ENCODE assay signal across 30 mouse cellular contexts in genomic region chr4:75730798-75731400, GRCm38 (mm10).
A peak's percentile ranks its signal among the peaks of the same experiment; 100 is the strongest.
DNase-seq lines count a peak whose midpoint lies in the region; ATAC-seq and TF ChIP-seq lines count a peak whose summit lies in the region.
"Had no signal": no experiment of that assay in that cellular context is flagged by ENCODE, and none has a peak within 500 bp of the region (broad histone marks: within the 10 kb centered on the region; RNA-seq: fewer than 3 reads in every experiment).

No protein-coding gene starts in this region.

- no peak overlapping the region for H3K4me2 ChIP-seq in heart, embryonic 13.5 days
- H3K4me2 ChIP-seq in intestine, embryonic 15.5 days (replicated peaks), result no peak overlapping the region
- H3K4me2 ChIP-seq in intestine, postnatal 0 days (replicated peaks; ENCODE audit: low read depth), result no peak overlapping the region
- H3K4me2 ChIP-seq in intestine, embryonic 16.5 days (ENCODE audit: low read depth, low read length), result no peak overlapping the region
- no peak overlapping the region for H3K4me2 ChIP-seq in forebrain, embryonic 13.5 days
- H3K4me2 ChIP-seq: embryonic facial prominence, embryonic 12.5 days; forebrain, embryonic 15.5 days; hindbrain, embryonic 13.5 days; kidney, embryonic 15.5 days; liver, embryonic 15.5 days; midbrain, embryonic 11.5 days; neural tube, embryonic 12.5 days had no signal

- peaks cover 10% of the 10 kb centered on the region for H3K4me1 ChIP-seq in heart, embryonic 13.5 days
- H3K4me1 ChIP-seq in intestine, embryonic 15.5 days (replicated peaks), result no peaks in the 10 kb centered on the region
- no peaks in the 10 kb centered on the region for H3K4me1 ChIP-seq in intestine, postnatal 0 days (replicated peaks; ENCODE audit: control insufficient read depth, insufficient read depth, low read length)
- H3K4me1 ChIP-seq in intestine, embryonic 16.5 days (ENCODE audit: control insufficient read depth, insufficient read depth, low read length), result 0 out of 2 replicates have a peak, but pooled peaks cover 2% of the 10 kb centered on the region
- H3K4me1 ChIP-seq in forebrain, embryonic 13.5 days, result no peaks in the 10 kb centered on the region
- H3K4me1 ChIP-seq: embryonic facial prominence, embryonic 12.5 days; forebrain, embryonic 15.5 days; hindbrain, embryonic 13.5 days; kidney, embryonic 15.5 days; liver, embryonic 15.5 days; neural tube, embryonic 12.5 days had no signal

- ATAC-seq in heart, embryonic 13.5 days (ENCODE audit: extremely low read depth, insufficient number of reproducible peaks, low FRiP score, low TSS enrichment), result no peak
- ATAC-seq in intestine, embryonic 15.5 days, result peak; percentile 61
- ATAC-seq in intestine, postnatal 0 days, result no peak
- ATAC-seq in common myeloid progenitor, adult 5-6 weeks (replicated peaks; ENCODE audit: low read depth, poor library complexity, severe bottlenecking), result 0 out of 2 replicates have a peak, but pooled peaks have one; percentile 45
- peak; percentile 69 for ATAC-seq in intestine, embryonic 16.5 days
- ATAC-seq in forebrain, embryonic 13.5 days, result no peak
- ATAC-seq: CD4-positive, CD25-positive, alpha-beta regulatory T cell, adult 4 months; forebrain, embryonic 15.5 days had no signal

- no peaks in the 10 kb centered on the region for H3K27me3 ChIP-seq in heart, embryonic 13.5 days (replicated peaks)
- H3K27me3 ChIP-seq in intestine, embryonic 15.5 days (replicated peaks), result no peaks in the 10 kb centered on the region
- H3K27me3 ChIP-seq in intestine, postnatal 0 days (replicated peaks; ENCODE audit: control insufficient read depth, insufficient read depth, low read length), result no peaks in the 10 kb centered on the region
- no peaks in the 10 kb centered on the region for H3K27me3 ChIP-seq in intestine, embryonic 16.5 days (replicated peaks; ENCODE audit: control insufficient read depth, insufficient read depth, low read length)
- no peaks in the 10 kb centered on the region for H3K27me3 ChIP-seq in forebrain, embryonic 13.5 days
- H3K27me3 ChIP-seq: embryonic facial prominence, embryonic 12.5 days; forebrain, embryonic 15.5 days; hindbrain, embryonic 13.5 days; kidney, embryonic 15.5 days; liver, embryonic 15.5 days; neural tube, embryonic 12.5 days had no signal

- H3K27ac ChIP-seq in heart, embryonic 13.5 days (replicated peaks), result peak overlapping the region; percentile 67
- no peak overlapping the region for H3K27ac ChIP-seq in intestine, embryonic 15.5 days
- H3K27ac ChIP-seq in intestine, postnatal 0 days (ENCODE audit: low read depth, low read length), result no peak overlapping the region
- H3K27ac ChIP-seq in intestine, embryonic 16.5 days (ENCODE audit: low read length), result no peak overlapping the region
- H3K27ac ChIP-seq in forebrain, embryonic 13.5 days, result no peak overlapping the region
- H3K27ac ChIP-seq: embryonic facial prominence, embryonic 12.5 days; forebrain, embryonic 15.5 days; hindbrain, embryonic 13.5 days; kidney, embryonic 15.5 days; liver, embryonic 15.5 days; neural tube, embryonic 12.5 days had no signal

- 25% methylated on average over 3 of the region's 3 CpGs for WGBS in heart, embryonic 13.5 days
- WGBS in intestine, embryonic 15.5 days, result 63% methylated on average over 3 of the region's 3 CpGs
- 45% methylated on average over 3 of the region's 3 CpGs for WGBS in intestine, postnatal 0 days
- 47% methylated on average over 3 of the region's 3 CpGs for WGBS in intestine, embryonic 16.5 days
- 91% methylated on average over 3 of the region's 3 CpGs for WGBS in forebrain, embryonic 13.5 days

- no peaks in the 10 kb centered on the region for H3K9me3 ChIP-seq in heart, embryonic 13.5 days
- no peaks in the 10 kb centered on the region for H3K9me3 ChIP-seq in intestine, embryonic 15.5 days
- H3K9me3 ChIP-seq in intestine, postnatal 0 days (ENCODE audit: control insufficient read depth), result no peaks in the 10 kb centered on the region
- H3K9me3 ChIP-seq in intestine, embryonic 16.5 days (ENCODE audit: control insufficient read depth, low read length), result no peaks in the 10 kb centered on the region
- H3K9me3 ChIP-seq in forebrain, embryonic 13.5 days (replicated peaks), result no peaks in the 10 kb centered on the region
- H3K9me3 ChIP-seq: embryonic facial prominence, embryonic 12.5 days; forebrain, embryonic 15.5 days; hindbrain, embryonic 13.5 days; kidney, embryonic 15.5 days; liver, embryonic 15.5 days; neural tube, embryonic 12.5 days had no signal

- H3K9ac ChIP-seq in heart, embryonic 13.5 days, result no peak overlapping the region
- no peak overlapping the region for H3K9ac ChIP-seq in intestine, embryonic 15.5 days
- no peak overlapping the region for H3K9ac ChIP-seq in intestine, postnatal 0 days (ENCODE audit: low read depth, low read length)
- H3K9ac ChIP-seq in intestine, embryonic 16.5 days (ENCODE audit: low read depth, low read length), result no peak overlapping the region
- no peak overlapping the region for H3K9ac ChIP-seq in forebrain, embryonic 13.5 days
- H3K9ac ChIP-seq: embryonic facial prominence, embryonic 12.5 days; forebrain, embryonic 15.5 days; hindbrain, embryonic 13.5 days; kidney, embryonic 15.5 days; liver, embryonic 15.5 days; neural tube, embryonic 12.5 days had no signal

- H3K4me3 ChIP-seq in heart, embryonic 13.5 days, result no peak overlapping the region
- no peak overlapping the region for H3K4me3 ChIP-seq in intestine, embryonic 15.5 days (replicated peaks)
- no peak overlapping the region for H3K4me3 ChIP-seq in intestine, postnatal 0 days (ENCODE audit: low read depth, low read length)
- H3K4me3 ChIP-seq in intestine, embryonic 16.5 days (ENCODE audit: low read length), result no peak overlapping the region
- no peak overlapping the region for H3K4me3 ChIP-seq in forebrain, embryonic 13.5 days
- H3K4me3 ChIP-seq: embryonic facial prominence, embryonic 12.5 days; forebrain, embryonic 15.5 days; hindbrain, embryonic 13.5 days; kidney, embryonic 15.5 days; liver, embryonic 15.5 days; myocyte; neural tube, embryonic 12.5 days had no signal

- no peak for DNase-seq in heart, postnatal 25 days (ENCODE audit: low spot score)
- no peak for DNase-seq in urinary bladder, postnatal 36 days (ENCODE audit: low spot score in 2 of 2)
- DNase-seq: adrenal gland, postnatal 14 days; cerebellum, adult 11 months; cerebellum, adult 9-10 months; cerebellum, postnatal 36 days; embryo, embryonic 11 days; gastrocnemius, postnatal 25 days; kidney, adult 18-20 months; kidney, postnatal 25 days; liver; lung, postnatal 36 days; right cerebral cortex, adult 18-20 months; right cerebral cortex, postnatal 4 days; thymus, postnatal 4 days had no signal

- intact Hi-C loops in heart, postnatal 25 days (cut with DNase I), result no loop called here

- no peak for TF ChIP-seq CTCF in intestine, postnatal 0 days (IDR thresholded peaks at IDR 0.05; ENCODE audit: low read depth)

- no peaks in the 10 kb centered on the region for H3K36me3 ChIP-seq in heart, embryonic 13.5 days
- no peaks in the 10 kb centered on the region for H3K36me3 ChIP-seq in intestine, embryonic 15.5 days
- no peaks in the 10 kb centered on the region for H3K36me3 ChIP-seq in intestine, postnatal 0 days (ENCODE audit: control insufficient read depth, insufficient read depth)
- H3K36me3 ChIP-seq in intestine, embryonic 16.5 days (ENCODE audit: control insufficient read depth, insufficient read depth, low read length), result no peaks in the 10 kb centered on the region
- no peaks in the 10 kb centered on the region for H3K36me3 ChIP-seq in forebrain, embryonic 13.5 days (ENCODE audit: poor library complexity, severe bottlenecking)
- H3K36me3 ChIP-seq: embryonic facial prominence, embryonic 12.5 days; forebrain, embryonic 15.5 days; hindbrain, embryonic 13.5 days; kidney, embryonic 15.5 days; liver, embryonic 15.5 days; neural tube, embryonic 12.5 days had no signal

Comparison
In these comparisons a context has a peak if more than half of its experiments do, and no peak if none do; other contexts are left out.
1. ATAC-seq: peak in intestine, embryonic 15.5 days (single experiment), common myeloid progenitor, adult 5-6 weeks (single experiment) and intestine, embryonic 16.5 days (single experiment); none in heart, embryonic 13.5 days (single experiment), intestine, postnatal 0 days (single experiment) and forebrain, embryonic 13.5 days (single experiment).